Mouse (Mus musculus): ENCODE results near the gene Tra2a. TPM values are rescaled to one million over a fixed set of nuclear protein-coding genes. Genes with fewer than 3 reads are reported as not detected.

Tra2a gene
- polyA plus RNA-seq (2015; fragmentation: Nextera tagmentation; extraction: Ambion mirVana) = 121 and 125 TPM in 2 replicates

DNA sequence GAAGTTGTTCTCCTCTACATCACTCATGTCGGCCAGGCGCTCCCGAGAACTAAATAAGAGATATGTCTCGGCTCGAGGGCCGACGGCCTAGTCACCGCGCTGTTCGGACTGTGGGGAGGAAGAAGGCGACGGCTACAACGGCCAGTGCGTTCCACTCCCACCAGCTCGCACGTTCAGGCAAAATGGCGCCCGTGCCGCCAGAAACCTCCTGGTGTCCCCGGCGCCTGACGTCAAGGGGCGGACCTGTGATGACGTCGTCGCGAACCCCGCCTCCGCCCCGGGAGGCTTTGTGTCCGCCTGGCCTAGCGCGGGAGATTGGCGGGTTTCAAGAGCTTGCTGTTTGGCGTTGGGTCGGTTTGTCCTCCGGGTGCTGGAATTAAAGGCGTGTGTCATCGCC, at the start of gene Tra2a:
Gene Tra2a, minus strand, starts transcription at position 187 of the 397 bp plus-strand sequence.
- peak within 1 kb of the TSS; percentile 71 for H3K4me2 ChIP-seq (replicated peaks; ENCODE audit: low read depth, low read length)
- no peaks in the 10 kb centered on the region for H3K9me3 ChIP-seq (ENCODE audit: low read length)
- H3K9ac ChIP-seq (replicated peaks; ENCODE audit: low read length) = peak within 1 kb of the TSS; percentile 90
- peak within 1 kb of the TSS; percentile 74 for H3K4me3 ChIP-seq (ENCODE audit: low read length)
- H3K27ac ChIP-seq (ENCODE audit: low read length) = peak within 1 kb of the TSS; percentile 98
- WGBS = 0% methylated on average over 39 of the region's 39 CpGs
- peak; percentile 92 for ATAC-seq (ENCODE audit: low FRiP score, low TSS enrichment)
- no peaks in the 10 kb centered on the region for H3K36me3 ChIP-seq (ENCODE audit: insufficient read depth, low read length)
- H3K27me3 ChIP-seq (ENCODE audit: insufficient read depth, low read length) = no peaks in the 10 kb centered on the region
- peaks cover 23% of the 10 kb centered on the region for H3K4me1 ChIP-seq (ENCODE audit: insufficient read depth, low read length)

DNA sequence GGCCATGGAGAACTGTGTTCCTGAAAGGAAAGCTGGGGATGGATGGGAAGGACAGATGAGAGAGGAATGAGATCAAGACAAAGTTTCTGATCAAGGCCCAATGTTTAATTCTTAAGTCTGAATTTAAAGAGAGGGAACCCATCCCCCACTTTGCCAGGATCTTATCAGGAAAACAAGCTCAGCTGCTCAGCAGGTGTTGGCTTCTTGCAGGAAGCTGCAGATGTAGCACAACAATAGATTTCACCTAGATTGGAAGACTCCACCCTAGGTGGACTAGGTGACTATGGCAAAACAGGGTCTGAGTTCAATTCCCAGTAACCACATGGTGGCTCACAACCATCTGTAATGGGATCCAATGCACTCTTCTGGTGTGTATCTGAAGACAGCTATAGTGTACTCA, 34.5 kb upstream of the Tra2a start:
- Histone ChIP-seq H3K4me2 (replicated peaks; ENCODE audit: low read depth, low read length) (no peak overlapping the region), H3K4me3 (ENCODE audit: low read length) (no peak overlapping the region), H3K27me3 (ENCODE audit: insufficient read depth, low read length) (no peaks in the 10 kb centered on the region), H3K4me1 (ENCODE audit: insufficient read depth, low read length) (no peaks in the 10 kb centered on the region), H3K9ac (replicated peaks; ENCODE audit: low read length) (no peak overlapping the region), H3K27ac (ENCODE audit: low read length) (no peak overlapping the region), H3K9me3 (ENCODE audit: low read length) (no peaks in the 10 kb centered on the region), H3K36me3 (ENCODE audit: insufficient read depth, low read length) (no peaks in the 10 kb centered on the region)
- ATAC-seq (ENCODE audit: low FRiP score, low TSS enrichment) = no peak

DNA sequence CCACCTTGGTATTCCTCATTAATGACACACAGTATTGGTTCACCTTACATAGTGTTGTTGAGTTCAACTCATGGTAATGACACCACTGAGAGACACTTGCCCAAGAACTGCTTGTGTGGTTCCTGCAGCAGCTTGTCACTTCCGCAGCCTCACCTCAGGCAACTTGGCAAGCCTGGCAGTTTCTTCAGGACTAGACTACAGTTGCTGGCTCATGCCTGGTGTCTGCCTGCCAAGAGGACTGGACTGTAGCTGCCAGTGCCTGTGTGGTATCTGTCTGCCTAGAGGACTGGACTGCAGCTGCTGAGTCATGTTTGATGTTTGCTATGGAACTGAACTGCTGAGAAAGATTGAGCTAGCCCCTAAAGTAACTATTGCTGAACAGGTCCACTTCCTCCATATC, 18.3 kb upstream of the Tra2a start:
- H3K4me3 ChIP-seq (ENCODE audit: low read length) = no peak overlapping the region
- no peak overlapping the region for H3K9ac ChIP-seq (replicated peaks; ENCODE audit: low read length)
- H3K27ac ChIP-seq (ENCODE audit: low read length) = no peak overlapping the region
- no peaks in the 10 kb centered on the region for H3K36me3 ChIP-seq (ENCODE audit: insufficient read depth, low read length)
- no peak for ATAC-seq (ENCODE audit: low FRiP score, low TSS enrichment)
- no peak overlapping the region for H3K4me2 ChIP-seq (replicated peaks; ENCODE audit: low read depth, low read length)
- no peaks in the 10 kb centered on the region for H3K27me3 ChIP-seq (ENCODE audit: insufficient read depth, low read length)
- no peaks in the 10 kb centered on the region for H3K4me1 ChIP-seq (ENCODE audit: insufficient read depth, low read length)
- WGBS = 77% methylated on average over 1 of the region's 1 CpGs
- no peaks in the 10 kb centered on the region for H3K9me3 ChIP-seq (ENCODE audit: low read length)

- 40% methylated on average over 1 of the region's 1 CpGs for WGBS
- no peak for ATAC-seq (ENCODE audit: low FRiP score, low TSS enrichment)
- no peak overlapping the region for H3K9ac ChIP-seq (replicated peaks; ENCODE audit: low read length)
These were observed 17.1 kb upstream of the Tra2a start for GRCm38 (mm10) chr6:49280942-49281341.

DNA sequence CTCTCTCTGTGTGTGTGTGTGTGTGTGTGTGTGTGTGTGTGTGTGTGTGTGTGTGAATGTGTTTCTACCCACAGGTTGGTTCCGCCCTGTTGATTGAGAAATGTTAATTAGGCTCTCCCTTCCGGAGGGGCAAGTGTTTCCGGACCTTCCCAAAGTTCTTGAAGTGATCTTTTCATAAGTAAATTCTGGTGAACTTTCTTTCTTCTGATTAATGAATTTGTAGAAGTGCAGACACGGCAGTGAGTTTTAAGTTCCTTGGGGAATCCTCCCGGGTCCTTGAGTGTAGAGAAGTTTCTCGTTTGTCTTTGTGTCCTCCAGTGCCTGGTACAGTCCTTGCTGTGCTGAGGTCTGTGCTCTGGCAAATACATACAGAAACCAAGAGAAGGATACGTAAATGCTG, 11.5 kb upstream of the Tra2a start:
- H3K9ac ChIP-seq (replicated peaks; ENCODE audit: low read length) = no peak overlapping the region
- H3K27ac ChIP-seq (ENCODE audit: low read length) = no peak overlapping the region
- WGBS = 82% methylated on average over 7 of the region's 7 CpGs
- ATAC-seq (ENCODE audit: low FRiP score, low TSS enrichment) = no peak
- H3K36me3 ChIP-seq (ENCODE audit: insufficient read depth, low read length) = no peaks in the 10 kb centered on the region
- H3K9me3 ChIP-seq (ENCODE audit: low read length) = peaks cover 3% of the 10 kb centered on the region; the same call in 1 of the 2 replicates
- no peak overlapping the region for H3K4me2 ChIP-seq (replicated peaks; ENCODE audit: low read depth, low read length)
- no peaks in the 10 kb centered on the region for H3K4me1 ChIP-seq (ENCODE audit: insufficient read depth, low read length)
- no peaks in the 10 kb centered on the region for H3K27me3 ChIP-seq (ENCODE audit: insufficient read depth, low read length)
- no peak overlapping the region for H3K4me3 ChIP-seq (ENCODE audit: low read length)

More at GRCm38 (mm10) chr6:49280942-49281341, 17.1 kb upstream of the Tra2a start:
- Histone ChIP-seq H3K4me1 (ENCODE audit: insufficient read depth, low read length) (no peaks in the 10 kb centered on the region), H3K9me3 (ENCODE audit: low read length) (peaks cover 3% of the 10 kb centered on the region; the same call in 1 of the 2 replicates), H3K4me3 (ENCODE audit: low read length) (no peak overlapping the region), H3K36me3 (ENCODE audit: insufficient read depth, low read length) (no peaks in the 10 kb centered on the region), H3K4me2 (replicated peaks; ENCODE audit: low read depth, low read length) (no peak overlapping the region), H3K27ac (ENCODE audit: low read length) (no peak overlapping the region), H3K27me3 (ENCODE audit: insufficient read depth, low read length) (no peaks in the 10 kb centered on the region)

DNA sequence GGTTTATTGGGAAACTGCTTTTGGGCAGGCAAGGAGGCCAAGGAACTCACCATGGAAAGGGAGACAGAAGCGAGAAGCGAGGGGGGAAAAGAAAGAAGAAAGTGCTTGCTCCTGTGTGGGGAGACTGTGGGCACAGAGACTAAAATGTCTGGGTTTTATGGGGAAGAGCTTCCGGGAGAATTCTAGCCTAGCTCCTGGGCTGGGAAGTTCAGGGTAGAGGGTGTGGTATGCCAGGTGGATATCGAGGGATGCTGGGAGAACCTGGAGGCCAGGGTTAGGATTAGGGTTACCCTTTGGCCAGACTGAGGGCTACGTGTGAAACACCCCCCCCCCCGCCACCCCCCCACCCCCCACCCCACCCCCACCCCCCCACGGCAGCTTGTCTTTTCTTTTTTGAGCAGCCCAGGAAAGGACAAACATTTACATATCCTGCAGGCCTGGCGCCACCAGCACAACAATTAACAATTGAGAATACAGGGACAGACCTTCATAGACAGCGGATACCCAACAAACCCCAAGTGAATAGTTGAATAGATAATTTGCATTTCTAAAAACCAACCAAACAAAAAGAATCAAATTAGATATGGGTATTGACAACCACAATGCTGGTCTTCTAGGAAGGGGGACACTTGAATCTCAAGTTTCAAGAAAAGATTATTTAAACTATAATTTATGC, 10.7 kb upstream of the Tra2a start:
- no peak overlapping the region for H3K4me3 ChIP-seq (ENCODE audit: low read length)
- no peaks in the 10 kb centered on the region for H3K36me3 ChIP-seq (ENCODE audit: insufficient read depth, low read length)
- H3K27me3 ChIP-seq (ENCODE audit: insufficient read depth, low read length) = no peaks in the 10 kb centered on the region
- no peaks in the 10 kb centered on the region for H3K4me1 ChIP-seq (ENCODE audit: insufficient read depth, low read length)
- peaks cover 3% of the 10 kb centered on the region; the same call in 1 of the 2 replicates for H3K9me3 ChIP-seq (ENCODE audit: low read length)
- H3K4me2 ChIP-seq (replicated peaks; ENCODE audit: low read depth, low read length) = no peak overlapping the region
- no peak for ATAC-seq (ENCODE audit: low FRiP score, low TSS enrichment)
- H3K9ac ChIP-seq (replicated peaks; ENCODE audit: low read length) = no peak overlapping the region
- 67% methylated on average over 9 of the region's 9 CpGs for WGBS
- no peak overlapping the region for H3K27ac ChIP-seq (ENCODE audit: low read length)

GRCm38 (mm10) chr6:49273934-49274333, 10.1 kb upstream of the Tra2a start:
- Histone ChIP-seq H3K4me3 (ENCODE audit: low read length) (no peak overlapping the region), H3K36me3 (ENCODE audit: insufficient read depth, low read length) (no peaks in the 10 kb centered on the region), H3K4me2 (replicated peaks; ENCODE audit: low read depth, low read length) (no peak overlapping the region), H3K27ac (ENCODE audit: low read length) (no peak overlapping the region), H3K4me1 (ENCODE audit: insufficient read depth, low read length) (no peaks in the 10 kb centered on the region), H3K9ac (replicated peaks; ENCODE audit: low read length) (no peak overlapping the region), H3K9me3 (ENCODE audit: low read length) (peaks cover 3% of the 10 kb centered on the region; the same call in 1 of the 2 replicates), H3K27me3 (ENCODE audit: insufficient read depth, low read length) (no peaks in the 10 kb centered on the region)
- WGBS = 57% methylated on average over 4 of the region's 4 CpGs
- ATAC-seq (ENCODE audit: low FRiP score, low TSS enrichment) = no peak

GRCm38 (mm10) chr6:49272863-49273262, 9.0 kb upstream of the Tra2a start:
- Histone ChIP-seq H3K9ac (replicated peaks; ENCODE audit: low read length) (no peak overlapping the region), H3K36me3 (ENCODE audit: insufficient read depth, low read length) (no peaks in the 10 kb centered on the region), H3K4me3 (ENCODE audit: low read length) (no peak overlapping the region), H3K4me1 (ENCODE audit: insufficient read depth, low read length) (no peaks in the 10 kb centered on the region), H3K27ac (ENCODE audit: low read length) (no peak overlapping the region), H3K27me3 (ENCODE audit: insufficient read depth, low read length) (no peaks in the 10 kb centered on the region), H3K4me2 (replicated peaks; ENCODE audit: low read depth, low read length) (no peak overlapping the region), H3K9me3 (ENCODE audit: low read length) (peaks cover 3% of the 10 kb centered on the region; the same call in 1 of the 2 replicates)
- ATAC-seq (ENCODE audit: low FRiP score, low TSS enrichment) = no peak
- WGBS = 84% methylated on average over 2 of the region's 2 CpGs

DNA sequence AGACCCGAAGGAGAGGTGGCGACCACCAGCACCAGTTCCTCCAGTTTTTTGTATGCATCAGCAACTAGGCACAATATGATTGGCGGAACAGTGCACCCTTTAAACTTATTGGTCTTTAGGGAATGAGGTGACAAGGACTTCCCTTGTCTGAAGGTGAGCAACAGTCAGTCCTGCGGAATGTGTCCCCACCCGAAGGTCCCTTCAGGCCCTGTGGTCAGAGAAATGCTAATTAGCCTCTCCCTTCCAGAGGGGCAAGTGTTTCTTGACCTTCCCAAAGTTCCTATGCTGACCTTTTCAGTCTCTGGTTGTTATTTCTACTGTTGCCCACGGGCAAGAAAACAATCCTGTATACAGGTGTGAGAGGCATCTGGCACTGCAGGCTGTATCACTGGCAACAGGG, 8.0 kb upstream of the Tra2a start:
- no peak overlapping the region for H3K9ac ChIP-seq (replicated peaks; ENCODE audit: low read length)
- no peaks in the 10 kb centered on the region for H3K27me3 ChIP-seq (ENCODE audit: insufficient read depth, low read length)
- no peaks in the 10 kb centered on the region for H3K9me3 ChIP-seq (ENCODE audit: low read length)
- ATAC-seq (ENCODE audit: low FRiP score, low TSS enrichment) = no peak
- no peak overlapping the region for H3K4me3 ChIP-seq (ENCODE audit: low read length)
- H3K27ac ChIP-seq (ENCODE audit: low read length) = no peak overlapping the region
- 67% methylated on average over 6 of the region's 6 CpGs for WGBS
- H3K36me3 ChIP-seq (ENCODE audit: insufficient read depth, low read length) = no peaks in the 10 kb centered on the region
- H3K4me1 ChIP-seq (ENCODE audit: insufficient read depth, low read length) = no peaks in the 10 kb centered on the region
- no peak overlapping the region for H3K4me2 ChIP-seq (replicated peaks; ENCODE audit: low read depth, low read length)

GRCm38 (mm10) chr6:49269923-49270322, 6.1 kb upstream of the Tra2a start:
- Histone ChIP-seq H3K4me2 (replicated peaks; ENCODE audit: low read depth, low read length) (no peak overlapping the region), H3K4me1 (ENCODE audit: insufficient read depth, low read length) (no peaks in the 10 kb centered on the region), H3K36me3 (ENCODE audit: insufficient read depth, low read length) (no peaks in the 10 kb centered on the region), H3K4me3 (ENCODE audit: low read length) (no peak overlapping the region), H3K27ac (ENCODE audit: low read length) (no peak overlapping the region), H3K9ac (replicated peaks; ENCODE audit: low read length) (no peak overlapping the region), H3K27me3 (ENCODE audit: insufficient read depth, low read length) (no peaks in the 10 kb centered on the region), H3K9me3 (ENCODE audit: low read length) (no peaks in the 10 kb centered on the region)
- 48% methylated on average over 11 of the region's 11 CpGs for WGBS
- no peak for ATAC-seq (ENCODE audit: low FRiP score, low TSS enrichment)

All from kidney, embryonic 16.5 days (tissue).